Mouse (Mus musculus) embryonic facial prominence, embryonic 14.5 days (tissue): ENCODE data around the gene Cntnap2. TPM values are rescaled to one million over a fixed set of nuclear protein-coding genes. Genes with fewer than 3 reads are reported as not detected.

Experiments used
- ATAC-seq: fragments of 200-750 bp; cut with Nextera tagmentation; 2 replicates; pipeline ENCODE4 v1.8.0; 2017; ENCODE audit warnings: low read depth, moderate number of reproducible peaks, moderate TSS enrichment
- DNase-seq: peaks from one replicate; pipeline ENCODE4 v3.0.0-alpha.2; 2015; ENCODE audit warnings: low spot score
- H3K27ac ChIP-seq: fragments of 300-500 bp; sonication (generic); replicated peaks from 2 replicates; pipeline ENCODE4 v1.5.1; 2014; ENCODE audit warnings: low read depth, mild to moderate bottlenecking, low read length, moderate library complexity
- H3K27me3 ChIP-seq: fragments of 300-500 bp; sonication (generic); replicated peaks from 2 replicates; pipeline ENCODE4 v1.6.1; 2014; ENCODE audit warnings: low read length; ENCODE audit not compliant: control insufficient read depth, insufficient read depth
- H3K36me3 ChIP-seq: fragments of 300-500 bp; sonication (generic); 2 replicates; pipeline ENCODE4 v1.6.1; 2014; ENCODE audit warnings: low read length, mixed read lengths; ENCODE audit not compliant: control insufficient read depth, insufficient read depth
- H3K4me1 ChIP-seq: fragments of 300-500 bp; sonication (generic); 2 replicates; pipeline ENCODE4 v1.6.1; 2014; ENCODE audit warnings: antibody characterized with exemption, low read length; ENCODE audit not compliant: control insufficient read depth, insufficient read depth
- H3K4me2 ChIP-seq: fragments of 300-500 bp; sonication (generic); 2 replicates; pipeline ENCODE4 v1.6.1; 2014; ENCODE audit warnings: low read depth, mild to moderate bottlenecking, low read length, moderate library complexity, mixed read lengths
- H3K4me3 ChIP-seq: fragments of 300-500 bp; sonication (generic); 2 replicates; pipeline ENCODE4 v1.5.1; 2014; ENCODE audit warnings: low read depth, mild to moderate bottlenecking, low read length
- H3K9ac ChIP-seq: fragments of 300-500 bp; sonication (generic); 2 replicates; pipeline ENCODE4 v1.6.1; 2014; ENCODE audit warnings: low read depth, mild to moderate bottlenecking, low read length, moderate library complexity, mixed read lengths
- H3K9me3 ChIP-seq: fragments of 300-500 bp; sonication (generic); 2 replicates; pipeline ENCODE4 v1.6.1; 2016; ENCODE audit warnings: low read length; ENCODE audit not compliant: control insufficient read depth
- WGBS: fragments of 180-500 bp; shearing (Covaris S2); extraction: QIAGEN DNeasy Blood & Tissue Kit; methylation state at CpG from one replicate; pipeline ENCODE4 v1.1.7; 2014; 5-methylcytosine and 5-hydroxymethylcytosine counted together
- polyA plus RNA-seq: library from polyadenylated mRNA; unstranded; fragments of >200 nt; fragmentation: Nextera tagmentation; extraction: Ambion mirVana; gene quantifications from 2 replicates; pipeline ENCODE4 v1.2.1, GENCODE M21; 2014

The Cntnap2 gene
- polyA plus RNA-seq, 1 experiment from 2014 or later: 2.3 TPM

- Histone ChIP-seq H3K27me3 (no peaks in the 10 kb centered on the region; the same call in 1 of the 2 replicates), H3K9me3 (no peaks in the 10 kb centered on the region), H3K9ac (no peak overlapping the region), H3K4me2 (peak overlapping the region; percentile 39), H3K36me3 (no peaks in the 10 kb centered on the region), H3K4me1 (peaks cover 14% of the 10 kb centered on the region; the same call in 1 of the 2 replicates), H3K27ac (no peak overlapping the region), H3K4me3 (peak overlapping the region; percentile 14; the same call in 1 of the 2 replicates)
- DNase-seq (peak; percentile 92), ATAC-seq (peak; percentile 75)
- WGBS: 15% methylated on average over 6 of the region's 6 CpGs
Measured at GRCm38 (mm10) chr6:47243863-47244606, 2184.9 kb downstream of the Cntnap2 start.

DNA sequence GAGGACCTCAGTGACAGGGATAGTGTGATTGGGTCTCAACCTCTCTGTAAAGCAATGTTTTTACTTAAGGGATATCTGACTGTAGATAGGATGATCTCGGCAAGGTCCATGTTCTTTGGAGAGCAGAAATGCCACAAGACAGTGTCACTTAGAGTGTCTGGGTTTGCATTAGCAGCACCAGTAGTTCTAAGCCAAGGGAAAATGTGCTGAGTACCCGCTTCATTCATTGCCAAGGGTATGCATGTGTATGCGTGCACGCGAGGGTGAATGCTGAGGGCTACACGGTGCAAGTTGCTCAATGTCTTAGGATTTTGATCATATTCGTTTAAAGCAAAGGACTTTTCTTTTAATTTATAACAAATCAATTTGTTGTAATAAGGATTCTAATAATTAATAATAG lies 2185.5 kb downstream of the Cntnap2 start:
- no peak overlapping the region for H3K27ac ChIP-seq
- no peak overlapping the region for H3K9ac ChIP-seq
- peaks cover 8% of the 10 kb centered on the region; the same call in 1 of the 2 replicates for H3K4me1 ChIP-seq
- peak overlapping the region; percentile 14; the same call in 1 of the 2 replicates for H3K4me3 ChIP-seq
- WGBS: 21% methylated on average over 7 of the region's 7 CpGs
- H3K36me3 ChIP-seq: no peaks in the 10 kb centered on the region
- peak overlapping the region; percentile 39 for H3K4me2 ChIP-seq
- H3K9me3 ChIP-seq: no peaks in the 10 kb centered on the region
- DNase-seq (no peak), ATAC-seq (no peak)
- no peaks in the 10 kb centered on the region; the same call in 1 of the 2 replicates for H3K27me3 ChIP-seq

DNA sequence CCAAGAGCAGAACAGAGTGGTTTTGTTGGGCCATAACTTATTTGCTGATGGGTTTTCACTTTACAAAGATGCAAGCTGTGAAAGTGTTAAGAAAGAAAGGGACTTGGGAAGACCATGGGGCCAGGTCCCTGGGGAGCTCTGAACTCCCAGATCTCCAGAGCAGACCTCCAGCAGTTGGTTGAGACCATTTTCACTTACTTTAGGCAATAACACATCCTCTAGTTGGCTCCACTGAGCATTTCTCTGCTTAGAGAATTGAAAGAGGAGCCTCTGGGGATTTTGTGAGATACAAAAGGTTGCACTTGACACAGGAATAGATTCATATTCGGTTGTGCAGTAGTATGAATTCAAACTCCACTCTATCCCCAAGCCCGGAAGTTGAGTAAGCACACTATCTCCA lies 2196.1 kb downstream of the Cntnap2 start:
- Histone ChIP-seq H3K4me1 (no peaks in the 10 kb centered on the region), H3K27ac (no peak overlapping the region), H3K27me3 (no peaks in the 10 kb centered on the region), H3K9ac (no peak overlapping the region), H3K4me2 (no peak overlapping the region), H3K9me3 (no peaks in the 10 kb centered on the region), H3K4me3 (no peak overlapping the region), H3K36me3 (no peaks in the 10 kb centered on the region)
- 75% methylated on average over 2 of the region's 2 CpGs for WGBS
- DNase-seq (no peak), ATAC-seq (no peak)

DNA sequence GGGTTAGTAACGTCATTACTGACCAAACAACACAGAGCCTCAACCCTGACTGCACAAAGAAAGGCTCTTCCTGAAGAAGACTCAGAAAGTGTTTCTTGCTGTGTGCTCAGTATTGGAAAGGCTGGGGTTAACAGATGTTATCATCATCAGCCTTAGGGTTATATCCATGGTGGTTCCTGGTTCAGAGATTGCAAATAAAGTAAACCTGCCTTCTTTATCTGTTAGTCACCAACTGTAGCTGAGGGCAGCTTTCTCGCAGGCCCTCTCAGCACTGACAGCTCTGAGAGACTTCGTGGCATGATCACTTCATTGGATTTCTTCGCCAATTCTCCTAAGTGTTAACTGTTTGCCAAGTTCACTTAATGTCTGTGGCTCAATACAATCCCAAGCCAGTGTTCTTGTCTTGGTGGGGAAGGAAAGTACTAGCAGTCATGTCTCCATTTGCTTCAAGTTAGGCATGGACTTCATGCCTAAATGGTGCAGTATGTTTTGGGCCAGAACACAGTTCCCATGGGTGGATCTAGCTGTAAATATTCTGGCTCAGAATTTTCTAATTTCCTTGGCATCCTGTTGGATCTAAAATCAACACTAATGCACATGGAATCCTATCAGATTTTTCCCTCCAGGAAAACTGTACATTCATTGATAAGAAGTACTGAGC lies 2197.2 kb downstream of the Cntnap2 start:
- Histone ChIP-seq H3K9me3 (no peaks in the 10 kb centered on the region), H3K4me1 (no peaks in the 10 kb centered on the region), H3K36me3 (no peaks in the 10 kb centered on the region), H3K4me2 (no peak overlapping the region), H3K9ac (no peak overlapping the region), H3K4me3 (no peak overlapping the region), H3K27ac (no peak overlapping the region), H3K27me3 (no peaks in the 10 kb centered on the region)
- ATAC-seq (no peak), DNase-seq (peak; percentile 67)
- 51% methylated on average over 4 of the region's 4 CpGs for WGBS

DNA sequence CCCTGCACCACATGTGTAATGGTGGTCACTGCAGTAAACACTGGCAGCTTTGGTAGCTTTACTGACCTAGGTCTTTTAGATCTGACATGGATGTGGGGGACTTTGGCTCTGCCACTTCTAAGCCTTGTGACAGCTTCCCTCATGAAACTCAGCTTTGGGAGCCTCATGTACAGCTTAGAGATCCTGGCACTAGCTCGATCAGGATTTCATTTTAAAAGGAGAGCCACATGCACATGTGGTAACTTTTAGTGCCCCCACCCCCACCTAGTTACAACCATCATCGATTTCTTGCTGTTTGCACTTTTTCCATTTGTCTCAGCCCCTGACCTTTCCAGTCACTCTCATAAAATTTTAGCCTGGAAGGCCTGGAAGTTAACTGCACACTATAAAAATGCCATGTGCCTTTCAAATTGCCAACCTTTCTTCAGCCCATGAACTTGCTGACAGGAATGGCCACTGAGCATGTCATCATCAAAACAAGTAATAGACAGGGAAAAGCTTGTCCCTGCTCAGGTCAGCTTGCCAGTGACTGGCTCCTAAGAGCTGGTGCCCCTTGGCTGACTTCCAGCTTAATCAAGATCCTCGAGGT lies 2197.9 kb downstream of the Cntnap2 start:
- no peak for DNase-seq
- H3K27me3 ChIP-seq: no peaks in the 10 kb centered on the region
- no peaks in the 10 kb centered on the region for H3K4me1 ChIP-seq
- peak overlapping the region; percentile 35; the same call in 1 of the 2 replicates for H3K27ac ChIP-seq
- H3K4me2 ChIP-seq: no peak overlapping the region
- H3K36me3 ChIP-seq: no peaks in the 10 kb centered on the region
- no peaks in the 10 kb centered on the region for H3K9me3 ChIP-seq
- H3K4me3 ChIP-seq: no peak overlapping the region
- no peak for ATAC-seq
- WGBS: 30% methylated on average over 3 of the region's 3 CpGs
- no peak overlapping the region for H3K9ac ChIP-seq

- Histone ChIP-seq H3K27ac (no peak overlapping the region), H3K4me3 (no peak overlapping the region), H3K4me1 (no peaks in the 10 kb centered on the region), H3K27me3 (no peaks in the 10 kb centered on the region), H3K9me3 (no peaks in the 10 kb centered on the region), H3K36me3 (no peaks in the 10 kb centered on the region), H3K9ac (no peak overlapping the region), H3K4me2 (no peak overlapping the region)
- DNase-seq (peak; percentile 53), ATAC-seq (peak; percentile 55; the same call in 1 of the 2 replicates)
- 14% methylated on average over 3 of the region's 3 CpGs for WGBS
Measured at GRCm38 (mm10) chr6:47259626-47260114, 2200.5 kb downstream of the Cntnap2 start.

- Histone ChIP-seq H3K27me3 (no peaks in the 10 kb centered on the region), H3K4me2 (no peak overlapping the region), H3K27ac (no peak overlapping the region), H3K4me1 (no peaks in the 10 kb centered on the region), H3K36me3 (no peaks in the 10 kb centered on the region), H3K9ac (no peak overlapping the region), H3K4me3 (no peak overlapping the region), H3K9me3 (no peaks in the 10 kb centered on the region)
- ATAC-seq (no peak; the same call in 1 of the 2 replicates), DNase-seq (no peak)
- WGBS: 44% methylated on average over 3 of the region's 3 CpGs
Measured at GRCm38 (mm10) chr6:47267236-47267635, 2208.1 kb downstream of the Cntnap2 start.

DNA sequence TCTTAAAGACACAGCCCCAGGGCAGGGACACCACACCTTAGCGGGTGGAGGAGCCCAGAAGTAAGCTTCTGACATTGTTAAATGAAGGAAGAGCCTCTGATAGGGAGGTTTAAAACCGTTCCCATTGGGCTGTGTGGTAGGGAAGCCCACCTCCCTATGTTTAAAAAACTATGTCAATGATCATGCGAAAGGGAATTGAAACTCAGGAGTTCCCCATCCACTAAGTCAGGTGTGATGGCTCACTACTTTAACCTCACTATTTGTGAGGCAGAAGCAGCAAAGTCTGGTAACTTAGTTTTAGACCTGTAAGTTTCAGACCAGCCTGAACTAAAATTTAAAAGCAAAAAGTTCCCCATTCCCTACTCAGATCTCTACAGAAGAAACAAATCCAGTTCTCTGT lies 2210.3 kb downstream of the Cntnap2 start:
- 78% methylated on average over 3 of the region's 3 CpGs for WGBS

More for the DNA sequence above, 2210.3 kb downstream of the Cntnap2 start:
- no peak overlapping the region for H3K4me3 ChIP-seq
- no peak overlapping the region for H3K4me2 ChIP-seq
- no peak for ATAC-seq
- no peaks in the 10 kb centered on the region for H3K4me1 ChIP-seq
- no peaks in the 10 kb centered on the region for H3K27me3 ChIP-seq
- no peak overlapping the region for H3K9ac ChIP-seq
- H3K27ac ChIP-seq: no peak overlapping the region
- no peaks in the 10 kb centered on the region for H3K9me3 ChIP-seq
- no peaks in the 10 kb centered on the region for H3K36me3 ChIP-seq
- no peak for DNase-seq
